Mouse (Mus musculus): ENCODE results near the gene Vdac1.

GRCm38 (mm10) chr11:52432148-52432547, 71.5 kb downstream of the Vdac1 start:
- no peak for TF ChIP-seq CTCF (IDR thresholded peaks at IDR 0.05; ENCODE audit: borderline replicate concordance, control insufficient read depth, extremely low read depth, insufficient read depth, low read length, poor library complexity)
- no peak for TF ChIP-seq POLR2A (IDR thresholded peaks at IDR 0.05; ENCODE audit: control insufficient read depth, extremely low read depth, insufficient read depth, low read length, poor library complexity)
